Mouse (Mus musculus): ENCODE results near the gene Plekhh1.
A peak's percentile ranks its signal among the peaks of the same experiment; 100 is the strongest.
"Not testable (repeated sequence)": the region's sequence is repeated elsewhere in the genome, so short reads cannot be mapped to it uniquely, and the experiment has no call there.

Plekhh1 gene

DNA sequence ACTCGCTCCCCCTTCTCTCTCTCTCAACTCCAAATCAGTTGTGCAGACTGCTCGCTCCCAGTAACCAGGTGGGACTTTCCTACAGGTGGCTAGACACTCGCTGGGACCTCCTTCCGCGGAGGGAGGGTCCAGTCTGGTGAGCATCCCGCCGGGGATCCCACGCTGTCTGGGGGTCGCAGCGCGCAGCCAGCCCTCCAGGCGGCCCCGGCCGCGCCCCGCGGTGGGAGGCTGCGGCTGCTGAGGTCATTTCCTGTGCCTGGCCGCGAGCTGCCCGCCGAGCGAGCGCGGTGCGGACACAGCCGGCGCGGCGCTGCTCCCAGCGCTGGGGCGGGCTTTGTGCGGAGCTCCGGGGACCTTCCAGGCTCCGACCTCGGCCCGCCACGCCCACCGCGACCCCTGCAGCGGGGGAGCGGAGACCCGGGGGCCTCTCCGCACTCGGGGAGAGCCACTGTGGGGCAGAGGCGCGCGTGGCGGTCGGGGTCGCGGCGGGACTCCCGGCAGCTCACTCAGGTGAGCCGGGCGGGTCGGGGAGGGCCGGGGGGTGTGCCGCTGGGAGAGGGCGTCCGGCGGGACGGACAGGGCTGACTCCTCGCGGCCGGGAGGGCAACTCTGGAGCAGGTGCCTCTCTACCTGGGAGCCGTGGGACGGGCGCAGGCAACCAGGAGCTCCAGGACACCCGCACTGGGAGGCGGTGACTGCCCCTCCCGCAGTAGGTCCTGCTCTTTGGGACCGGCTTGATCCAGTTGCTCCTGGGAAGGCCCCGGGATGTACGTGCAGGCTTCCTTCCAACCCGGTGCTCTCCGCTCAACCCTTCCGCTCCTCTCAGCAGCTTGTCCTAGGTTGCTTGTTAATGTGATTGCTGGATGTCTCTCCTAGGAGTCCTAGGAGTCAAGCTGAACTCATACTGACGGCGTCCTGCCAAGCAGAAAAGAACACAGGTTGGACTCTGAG lies at the start of gene Plekhh1:
TSS of gene Plekhh1 (plus strand) at position 253 of the 951 bp plus-strand sequence.
- peak; percentile 68 for DNase-seq

DNA sequence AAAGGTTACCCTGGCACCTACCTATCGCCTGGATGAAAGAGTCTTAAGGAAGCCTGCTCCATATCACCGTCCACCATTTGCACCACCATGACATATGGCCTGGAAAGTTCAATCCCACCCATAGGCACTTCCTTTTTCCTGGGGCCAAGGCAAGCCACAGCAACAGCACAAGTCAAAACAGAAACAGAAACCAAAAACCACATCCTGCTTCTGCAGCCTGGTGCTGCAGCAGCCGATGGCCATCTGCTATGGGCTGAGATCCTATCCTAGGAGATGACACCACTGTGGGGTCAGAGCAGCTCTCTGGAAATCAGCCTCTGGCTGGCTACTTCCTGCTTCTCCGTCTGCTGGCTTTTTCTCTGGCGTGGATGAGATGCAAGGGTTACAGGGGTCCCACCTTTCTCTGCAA lies 48.3 kb upstream of the Plekhh1 start:
- DNase-seq, result peak; percentile 78

DNA sequence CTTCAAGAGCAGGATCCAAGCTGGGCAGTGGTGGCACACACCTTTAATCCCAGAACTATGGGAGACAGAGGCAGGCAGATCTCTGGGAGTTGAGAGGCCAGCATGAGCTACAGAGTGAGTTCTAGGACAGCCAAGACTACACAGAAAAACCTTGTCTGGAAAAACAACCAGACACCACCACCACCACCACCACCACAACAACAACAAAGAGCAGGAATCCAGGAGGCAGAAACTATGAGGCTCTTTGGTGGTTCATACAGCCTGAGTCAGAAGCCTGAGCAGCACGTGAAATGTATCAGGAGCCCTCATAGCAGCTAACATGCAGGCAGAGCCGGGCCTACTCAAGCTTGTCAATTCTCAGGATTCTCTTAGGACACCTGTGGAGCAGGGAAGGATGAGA lies 47.8 kb upstream of the Plekhh1 start:
- no peak for DNase-seq

DNA sequence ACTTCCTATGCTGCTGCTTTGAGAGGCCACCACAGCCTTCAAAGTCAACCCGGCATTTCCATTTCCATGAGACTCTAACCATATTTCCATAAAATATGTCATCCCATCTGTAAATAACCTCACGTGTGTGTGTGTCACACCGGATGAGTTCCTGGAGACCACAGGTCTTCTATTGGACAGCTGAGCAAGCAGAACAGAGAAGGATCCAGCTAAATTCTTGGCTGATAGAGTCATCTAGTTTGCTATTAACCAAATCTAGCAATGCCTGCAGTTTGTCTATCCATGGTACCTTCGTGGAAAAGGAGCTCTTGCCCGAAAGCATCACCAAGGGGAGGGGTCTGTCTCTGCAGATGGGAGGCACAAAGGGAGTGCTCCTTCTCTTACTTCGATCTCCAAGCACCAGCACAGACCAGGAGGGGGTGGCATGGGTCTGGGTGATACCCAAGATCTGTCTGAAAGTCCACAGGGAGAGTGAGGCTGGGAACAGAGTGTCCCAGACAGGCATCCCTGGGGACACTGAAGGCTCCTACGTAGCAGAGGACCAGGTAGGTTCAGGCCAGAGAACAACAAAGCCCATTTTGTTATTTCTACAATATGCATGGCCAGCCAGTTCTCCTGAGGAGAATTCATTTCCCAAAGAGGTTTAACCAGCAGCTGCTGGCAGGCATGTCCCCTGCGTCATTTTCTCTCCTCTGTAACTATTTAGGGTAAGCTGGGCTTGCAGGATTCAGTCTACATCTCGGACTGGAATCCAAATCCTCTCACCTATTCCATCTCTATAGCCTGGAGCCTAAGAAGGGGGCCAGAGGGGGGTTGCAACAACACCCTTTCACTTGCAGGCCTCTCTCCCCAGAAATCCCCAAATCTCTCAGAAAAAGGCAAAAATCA lies 46.8 kb upstream of the Plekhh1 start:
- no peak for DNase-seq

DNA sequence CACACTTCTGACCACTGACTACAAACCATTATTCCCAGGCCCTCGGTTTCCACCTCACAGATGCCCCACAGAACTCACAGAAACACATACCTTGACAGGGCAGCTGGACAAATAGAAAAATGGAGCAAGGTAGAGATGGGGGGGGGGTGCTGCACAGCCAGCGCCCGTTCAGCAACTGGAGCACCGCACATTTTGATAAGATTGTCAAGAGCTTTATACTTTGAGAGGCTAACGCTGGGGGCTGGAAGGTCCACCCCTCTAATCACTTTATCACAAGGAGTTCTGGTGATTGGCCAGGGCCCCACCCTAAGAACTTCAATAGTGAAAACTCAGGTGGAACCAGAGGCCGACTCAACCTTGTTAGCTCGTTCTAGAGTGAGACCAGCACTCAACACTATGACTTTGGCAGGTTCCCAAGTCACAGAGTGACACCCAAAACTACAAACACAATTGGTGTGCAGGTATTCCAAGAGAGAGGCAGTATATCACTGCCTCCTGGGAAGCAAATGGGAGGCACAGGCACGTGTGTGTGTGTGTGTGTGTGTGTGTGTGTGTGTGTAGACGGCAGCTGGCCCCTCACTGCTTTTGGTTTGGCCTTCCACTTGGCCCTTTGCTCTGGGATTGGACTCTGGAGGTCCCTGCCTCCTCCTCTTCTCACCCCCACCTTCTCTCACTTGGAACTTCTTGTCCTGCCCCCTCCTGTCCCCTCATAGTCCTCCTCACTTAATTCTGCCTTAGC lies 45.5 kb upstream of the Plekhh1 start:
- peak; percentile 50 for DNase-seq

DNA sequence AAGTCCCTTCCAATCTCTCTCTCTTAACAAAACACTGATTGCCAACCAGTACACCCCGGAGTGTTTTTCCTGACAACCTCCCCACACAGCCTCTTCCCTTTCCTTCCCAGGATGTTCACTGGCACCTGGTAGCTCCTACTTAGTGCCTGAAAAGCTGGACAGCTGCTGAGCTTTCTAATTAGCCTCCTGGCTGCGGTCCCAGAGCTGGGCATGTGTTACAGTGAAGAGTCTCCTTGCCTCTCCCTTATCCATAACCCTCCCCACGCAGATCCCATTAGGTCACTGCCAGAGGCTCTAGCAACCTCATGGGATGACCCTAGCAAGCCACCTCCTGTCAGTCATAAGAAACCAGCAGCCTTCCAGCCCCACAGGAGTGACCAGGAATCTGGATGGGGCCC lies 44.9 kb upstream of the Plekhh1 start:
- peak; percentile 30 for DNase-seq

DNA sequence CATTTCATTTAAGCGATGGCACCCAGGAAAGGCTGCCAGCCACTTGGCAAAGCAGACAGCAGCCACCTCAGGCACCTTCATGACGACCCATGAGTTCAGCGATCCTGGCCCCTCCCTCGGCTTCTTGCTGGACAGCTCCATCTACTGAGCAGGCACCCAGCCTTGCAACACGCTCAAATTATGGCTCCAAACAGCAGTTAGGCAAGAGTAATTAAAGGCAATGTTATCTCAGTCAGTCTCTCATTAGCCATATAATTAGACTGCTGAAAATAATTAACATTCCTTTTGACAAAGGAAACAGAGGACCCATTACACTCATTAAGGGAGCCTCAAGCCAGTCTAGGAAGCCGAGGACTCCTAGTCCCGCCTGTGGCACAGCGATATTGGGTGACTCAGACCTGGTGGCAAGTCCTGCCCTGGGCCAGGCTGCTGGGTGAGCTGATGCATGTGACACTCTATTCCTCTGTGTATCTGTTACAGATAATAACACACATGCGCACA lies 41.3 kb upstream of the Plekhh1 start:
- peak; percentile 15 for DNase-seq

DNA sequence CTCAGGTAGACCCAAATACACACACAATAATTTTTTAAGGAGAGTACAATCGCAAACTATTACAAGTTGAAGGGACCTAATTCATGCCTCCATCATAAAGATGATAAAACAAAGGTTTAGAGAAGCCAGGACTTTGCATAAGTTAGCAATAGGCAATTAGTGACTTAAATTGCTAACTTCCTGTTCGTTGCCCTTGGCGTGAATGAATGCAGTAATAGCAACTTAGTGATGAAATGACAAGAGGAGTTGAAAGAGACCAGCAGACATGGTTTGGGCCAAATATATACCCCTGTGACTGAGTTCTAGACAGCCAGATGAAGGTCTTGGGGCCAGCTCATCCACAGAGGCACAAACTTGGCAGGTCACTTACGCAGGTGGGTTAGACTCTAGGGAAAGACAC lies 32.7 kb upstream of the Plekhh1 start:
- DNase-seq, result no peak

DNA sequence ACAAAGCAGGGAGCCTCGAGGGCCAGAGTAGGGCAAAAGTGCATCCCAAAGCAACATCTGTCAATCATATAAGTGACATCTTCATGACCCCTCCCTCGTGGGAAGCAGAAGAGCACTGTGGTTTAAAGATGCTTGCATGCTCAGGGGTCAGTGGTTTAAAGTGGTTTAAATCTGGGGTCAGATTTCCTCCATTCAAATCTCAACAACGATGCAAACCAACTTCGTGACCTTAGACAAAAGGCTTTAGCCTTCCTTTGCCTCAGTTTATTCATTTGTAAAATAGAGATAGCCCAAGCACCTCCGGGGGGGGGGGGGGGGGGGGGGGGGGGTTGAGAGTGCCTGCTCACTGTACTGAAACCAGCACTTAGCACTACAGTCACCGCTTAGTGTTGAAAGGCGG lies 32.3 kb upstream of the Plekhh1 start:
- no peak for DNase-seq

DNA sequence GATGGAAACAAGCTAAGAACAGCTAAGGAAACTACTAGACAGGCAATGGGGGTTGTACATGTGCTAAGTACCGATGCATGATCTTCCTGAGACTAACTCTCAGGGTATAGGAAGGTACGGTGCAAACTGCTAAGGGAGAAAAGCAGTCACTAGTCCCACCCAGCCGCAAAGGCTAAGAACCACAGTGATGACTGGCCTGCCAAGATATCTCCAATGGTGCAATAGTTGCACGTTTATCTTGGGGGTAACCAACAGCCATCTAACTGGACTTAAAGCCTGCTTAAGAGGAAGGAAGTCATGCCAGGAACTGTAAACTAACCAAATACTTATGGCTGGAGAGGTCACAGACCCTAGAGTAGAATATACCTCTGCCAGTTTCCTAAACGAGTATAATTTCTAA lies 26.6 kb upstream of the Plekhh1 start:
- DNase-seq, result no peak

DNA sequence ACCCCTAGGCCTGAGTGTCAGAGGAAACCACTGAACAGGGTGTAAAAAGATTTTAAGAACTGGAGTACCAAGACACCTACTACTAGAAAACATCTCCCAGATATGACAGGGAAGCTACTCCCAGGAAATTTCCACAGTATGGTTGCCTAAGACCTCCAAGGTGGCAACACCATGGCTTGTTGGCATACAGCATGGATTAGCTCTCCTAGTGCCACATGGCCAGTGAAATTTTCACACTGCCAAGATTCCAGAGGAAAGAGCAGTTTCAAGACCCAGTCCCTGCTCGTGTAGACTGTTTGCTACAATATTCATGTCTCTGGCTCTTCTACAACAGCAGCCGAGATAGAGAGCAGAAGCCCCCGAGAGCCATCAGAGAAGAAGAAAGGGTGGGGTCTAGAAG lies 26.0 kb upstream of the Plekhh1 start:
- DNase-seq, result no peak

DNA sequence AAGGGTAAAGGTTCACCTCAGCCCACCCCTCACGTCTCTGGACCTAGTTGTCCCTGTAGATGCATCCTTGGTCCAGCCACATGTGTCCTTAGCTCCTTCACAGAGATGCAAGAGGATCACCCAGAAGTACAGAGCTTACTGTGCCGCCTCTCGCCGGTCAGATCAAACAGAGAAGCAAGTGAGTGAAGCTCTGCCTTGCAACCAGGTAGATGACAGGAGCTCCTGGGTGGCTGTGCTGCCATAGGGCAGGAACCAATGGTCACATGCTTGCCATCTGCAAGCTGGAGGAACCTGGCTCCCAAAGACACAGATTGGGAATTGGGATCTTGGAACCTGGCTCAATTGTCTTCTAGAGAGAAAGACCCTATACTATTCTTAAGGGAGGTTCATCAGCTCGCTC lies 23.5 kb upstream of the Plekhh1 start:
- DNase-seq, result no peak

DNA sequence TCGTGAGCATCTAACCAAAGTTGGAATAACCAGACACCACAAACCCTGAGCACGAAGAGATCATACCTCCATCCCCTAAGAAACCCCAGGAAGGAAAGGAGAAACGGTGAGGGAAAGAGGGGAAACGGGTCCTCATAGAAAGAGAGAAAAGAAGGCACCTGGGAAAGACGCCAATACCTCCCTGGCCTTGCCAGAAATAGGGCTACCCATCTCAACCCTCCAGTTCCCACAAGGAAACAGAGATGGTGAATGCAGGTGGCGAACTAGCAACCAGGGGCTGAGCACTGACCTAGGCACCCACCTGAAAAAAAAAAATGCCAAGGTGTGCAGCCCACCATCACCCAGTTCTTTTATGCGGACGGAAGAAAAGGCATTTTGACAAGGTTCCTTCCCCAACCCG lies 22.9 kb upstream of the Plekhh1 start:
- no peak for DNase-seq

DNA sequence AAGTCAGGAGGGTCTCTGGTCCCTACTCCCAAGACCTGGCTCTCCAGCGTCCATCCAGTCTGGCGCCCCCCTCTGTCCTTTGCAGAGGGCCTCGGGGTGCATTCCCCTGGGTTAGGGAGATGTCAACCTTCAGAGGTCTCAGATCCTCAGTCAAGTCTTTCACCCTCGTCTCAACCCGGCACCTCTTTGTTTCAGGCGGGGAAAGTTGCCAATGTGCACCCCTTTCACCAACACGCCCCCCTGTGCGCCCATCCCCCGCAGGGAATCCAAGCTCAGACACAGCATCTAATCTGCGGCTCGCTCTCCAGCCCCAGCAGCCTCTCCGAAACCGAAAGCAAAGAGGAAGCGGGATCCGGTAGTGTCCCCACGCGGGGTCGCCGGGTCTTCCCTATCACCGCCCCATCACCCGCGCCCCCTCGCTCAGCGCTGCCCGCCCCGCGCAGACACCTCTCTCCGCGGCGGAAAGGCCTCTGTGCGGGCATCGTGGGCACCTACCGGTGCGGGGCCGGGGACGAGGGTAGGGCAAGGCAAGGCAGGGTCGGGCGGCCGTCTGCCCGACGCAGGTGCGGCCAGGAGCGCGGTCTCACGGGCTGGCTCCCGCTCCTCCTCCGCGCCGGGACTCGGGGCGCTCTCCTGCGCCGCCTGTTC lies 22.4 kb upstream of the Plekhh1 start:
- peak; percentile 56 for DNase-seq

DNA sequence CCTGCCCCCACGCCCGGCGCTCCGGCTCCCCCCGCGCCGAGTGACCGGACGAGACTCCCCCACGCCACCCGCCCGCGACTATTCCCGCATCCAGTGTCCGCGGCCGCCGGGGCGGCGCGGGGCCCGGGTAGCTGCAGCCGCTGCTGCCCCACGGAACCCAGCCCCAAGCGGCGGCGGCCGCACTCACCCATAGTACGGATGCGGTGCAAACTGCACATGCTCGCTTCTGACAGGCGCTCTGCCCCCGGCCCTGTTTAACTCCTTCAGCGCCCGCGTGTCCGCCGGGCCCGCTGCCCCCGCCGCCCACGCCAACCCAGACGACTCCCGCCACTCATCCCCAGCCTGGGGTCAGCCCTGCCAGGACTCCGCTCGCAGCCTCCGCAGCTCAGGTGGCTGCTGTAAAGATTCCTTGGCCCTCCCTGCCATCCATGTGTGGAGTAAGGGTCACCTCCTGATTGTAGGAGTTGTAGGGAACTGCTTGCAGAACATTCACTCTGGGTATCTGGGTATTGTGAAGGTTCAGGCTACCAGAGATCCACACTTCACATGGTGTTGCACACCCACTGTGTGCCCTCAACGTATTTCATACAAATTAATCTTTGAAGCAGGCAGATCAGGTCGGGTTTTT lies 21.7 kb upstream of the Plekhh1 start, which contains the start of gene Tmem229b:
TSS of gene Tmem229b (minus strand) at position 502 of the 628 bp plus-strand sequence.
- DNase-seq, result peak; percentile 44

DNA sequence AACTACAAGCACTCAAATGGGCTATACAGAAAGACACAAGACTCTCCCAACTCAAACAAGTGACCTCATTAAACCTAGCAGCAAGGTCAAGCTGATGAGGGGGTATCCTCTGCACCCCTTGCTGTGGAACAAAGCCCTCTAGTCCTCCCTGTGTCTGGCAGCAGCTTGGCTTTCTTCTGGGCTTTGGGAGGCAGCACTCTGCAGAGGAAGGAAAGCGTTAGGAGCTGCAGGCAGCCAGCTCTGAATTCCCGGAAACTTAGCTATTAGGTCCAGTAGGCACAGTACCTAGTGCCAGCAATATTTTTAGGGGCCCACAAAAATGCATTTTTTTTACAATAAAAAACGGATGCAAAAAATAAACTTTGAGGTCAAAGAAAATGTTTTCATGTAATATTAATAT lies 18.4 kb upstream of the Plekhh1 start:
- no peak for DNase-seq

DNA sequence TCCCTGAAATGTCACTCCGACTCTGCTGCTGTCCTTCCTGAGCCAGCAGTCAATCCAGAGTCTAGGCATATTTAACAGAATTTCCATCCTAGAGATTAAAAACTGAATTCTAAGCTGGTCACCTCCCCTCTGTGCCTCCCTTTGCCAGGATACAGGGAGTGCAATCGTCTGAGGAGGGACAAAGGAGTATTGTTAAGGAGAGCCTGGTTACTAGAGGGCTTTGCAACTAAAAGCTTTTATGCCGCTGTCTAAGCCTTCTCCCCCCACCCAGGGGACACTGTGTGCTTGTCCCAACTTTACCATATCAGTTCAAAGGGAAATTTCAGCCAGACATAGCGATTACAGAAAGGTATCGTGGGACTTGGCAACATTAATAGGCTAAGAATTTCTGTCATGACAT lies 12.9 kb upstream of the Plekhh1 start:
- DNase-seq, result no peak

DNA sequence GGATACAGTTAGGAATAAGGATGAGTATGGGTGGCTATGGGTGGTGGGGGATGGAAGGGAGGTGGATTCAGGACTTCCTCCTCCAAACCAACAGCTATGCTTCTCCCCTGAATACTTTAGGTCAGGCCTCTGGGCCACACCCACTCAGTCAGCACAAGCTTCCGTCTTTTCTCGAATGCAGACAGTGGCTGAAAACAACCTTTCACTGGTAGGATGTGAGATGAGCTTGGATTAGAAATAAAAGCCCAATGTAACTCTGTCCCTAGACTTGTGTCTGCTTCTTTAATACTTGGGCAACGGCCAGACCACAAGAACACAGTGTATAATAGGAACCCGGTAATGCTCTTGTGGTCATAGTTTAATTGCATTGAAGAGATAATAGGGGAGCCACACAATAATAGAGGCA lies 11.0 kb upstream of the Plekhh1 start:
- peak; percentile 50 for DNase-seq

DNA sequence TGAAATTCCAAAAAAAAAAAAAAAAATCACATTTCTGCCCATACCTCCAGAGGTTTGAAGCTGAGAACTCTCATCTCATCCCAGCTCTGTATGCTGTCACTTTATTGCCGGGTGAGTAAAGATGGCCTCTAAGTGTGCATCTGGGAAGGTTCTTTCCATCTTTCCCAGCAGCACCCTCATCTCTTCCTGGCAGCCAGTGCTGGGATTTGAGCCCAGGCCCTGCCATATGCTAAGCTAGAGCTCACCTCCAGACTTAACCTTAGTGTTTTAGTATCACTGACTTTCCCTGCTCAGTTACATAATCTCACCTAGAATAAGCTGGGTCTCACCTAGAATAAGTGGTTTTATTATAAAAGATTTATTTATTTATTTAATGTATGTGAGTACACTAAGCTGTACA lies 7.1 kb upstream of the Plekhh1 start:
- DNase-seq, result no peak

DNA sequence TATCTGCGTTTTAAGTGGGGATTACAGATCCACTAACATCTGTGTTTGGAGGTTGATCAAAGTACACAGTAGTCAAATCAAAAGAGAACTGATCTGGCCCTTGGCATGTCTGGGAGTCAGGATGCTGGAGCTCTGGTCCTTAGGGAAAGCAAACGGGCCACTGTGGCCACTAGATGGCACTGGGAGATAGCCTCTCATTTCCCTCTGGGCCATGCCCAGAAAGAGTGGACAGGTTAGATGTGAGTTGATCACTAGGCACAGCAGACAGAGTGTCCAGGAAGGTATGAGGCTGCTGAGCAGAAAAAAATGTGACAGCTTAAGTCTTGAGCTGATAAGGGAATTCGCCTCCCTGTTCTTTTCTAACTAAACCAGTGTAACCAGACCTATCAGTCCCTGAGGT lies 6.1 kb upstream of the Plekhh1 start:
- DNase-seq, result peak; percentile 89

DNA sequence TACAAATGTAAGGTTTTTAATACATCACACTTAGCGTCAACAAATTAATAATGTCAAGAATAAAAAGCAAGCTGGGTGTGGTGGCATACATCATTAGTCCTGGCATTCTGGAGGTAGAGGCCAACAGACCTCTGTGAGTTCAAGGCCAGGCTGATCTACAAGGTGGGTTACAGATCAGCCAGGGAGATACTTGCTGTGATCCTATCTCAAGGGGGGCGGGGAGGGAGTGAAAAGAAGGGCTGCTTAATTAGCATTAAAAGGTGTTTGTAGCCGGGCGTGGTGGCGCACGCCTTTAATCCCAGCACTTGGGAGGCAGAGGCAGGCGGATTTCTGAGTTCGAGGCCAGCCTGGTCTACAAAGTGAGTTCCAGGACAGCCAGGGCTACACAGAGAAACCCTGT lies 1.4 kb upstream of the Plekhh1 start:
- not testable (repeated sequence) for DNase-seq

DNA sequence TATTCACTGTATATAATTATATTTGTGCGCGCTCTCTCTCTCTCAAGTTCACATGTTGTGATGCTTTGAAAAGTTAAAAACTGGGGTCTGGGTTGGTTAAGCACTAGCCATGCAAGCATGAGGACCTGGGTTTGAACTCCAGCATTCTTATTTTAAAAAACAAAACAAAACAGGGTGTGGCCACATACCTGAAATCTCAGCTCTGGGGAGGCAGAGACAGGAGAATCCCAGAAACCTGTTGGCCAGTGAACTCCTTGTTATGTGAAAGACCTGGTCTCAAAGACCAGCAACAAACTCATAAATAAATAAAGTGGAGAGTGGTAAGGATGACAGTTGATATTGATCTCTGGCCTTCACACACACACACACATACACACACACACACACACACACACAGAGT lies 5.4 kb downstream of the Plekhh1 start:
- no peak for DNase-seq
